In the genomic region with DNA sequence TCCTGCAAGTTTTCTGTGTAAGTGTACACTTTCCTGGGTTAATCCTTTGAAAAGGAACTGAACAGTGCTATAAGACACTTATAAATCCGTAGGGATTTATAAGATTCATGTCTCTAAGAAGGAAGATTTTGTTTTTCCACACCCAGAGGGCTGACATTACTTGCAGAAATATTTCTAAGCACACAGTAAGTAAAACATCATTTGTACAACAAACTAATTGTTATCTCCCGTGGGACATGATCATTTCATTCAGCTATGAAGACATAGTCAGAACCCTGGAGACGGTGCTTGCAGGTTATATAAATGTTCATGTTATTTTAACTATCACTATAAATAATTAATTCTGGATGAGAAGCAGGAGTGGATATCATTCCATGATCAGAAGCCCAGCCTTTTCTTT, we compare ENCODE assay signal across 14 mouse cellular contexts. TPM values are rescaled to one million over a fixed set of nuclear protein-coding genes. Genes with fewer than 3 reads are reported as not detected.
"Had no signal": no experiment of that assay in that cellular context is flagged by ENCODE, and none has a peak within 500 bp of the region (broad histone marks: within the 10 kb centered on the region; RNA-seq: fewer than 3 reads in every experiment).

Gene Olfr791, plus strand, starts transcription at position 301 of the 400 bp plus-strand sequence.

- H3K36me3 ChIP-seq: neural tube, embryonic 13.5 days; neural tube, embryonic 15.5 days; stomach, embryonic 15.5 days had no signal

- H3K4me1 ChIP-seq: neural tube, embryonic 13.5 days; neural tube, embryonic 15.5 days; stomach, embryonic 15.5 days had no signal

- H3K27me3 ChIP-seq: neural tube, embryonic 13.5 days; neural tube, embryonic 15.5 days; stomach, embryonic 15.5 days had no signal

- H3K4me3 ChIP-seq: neural tube, embryonic 13.5 days; neural tube, embryonic 15.5 days; stomach, embryonic 15.5 days had no signal

- H3K9me3 ChIP-seq: neural tube, embryonic 13.5 days; neural tube, embryonic 15.5 days; stomach, embryonic 15.5 days had no signal

RNA-seq across cellular contexts. Expression of gene Olfr791, which starts in this region (rescaled TPM):
- total RNA-seq: neutrophil, adult 5-6 weeks had no signal
- polyA plus RNA-seq: neural tube, embryonic 13.5 days; neural tube, embryonic 14.5 days; neural tube, embryonic 15.5 days; small intestine, adult 2 months; spleen, adult 2 months; stomach, embryonic 14.5 days; stomach, embryonic 15.5 days; stomach, embryonic 16.5 days; stomach, postnatal 0 days; testis, adult 2 months; thymus, adult 2 months; thymus, postnatal 0 days; urinary bladder, adult 2 months had no signal
